Mouse (Mus musculus) spleen, adult 2 months (tissue): Measurements from ENCODE around the gene Srsf3. TPM values are rescaled to one million over a fixed set of nuclear protein-coding genes. Genes with fewer than 3 reads are reported as not detected.

Source experiments
- DNase-seq, 2 experiments: peaks; one replicate each; pipeline versions ENCODE4 v3.0.0 to v3.0.0-alpha.2; 2012 to 2021; ENCODE audit warnings: low spot score in 2 of 2, low read depth in 1 of 2
- H3K27ac ChIP-seq: fragments of 200-500 bp; 2 replicates; pipeline ENCODE4 v1.5.1; 2012; ENCODE audit warnings: low read length, inconsistent platforms; ENCODE audit not compliant: insufficient read depth
- H3K27me3 ChIP-seq: fragments of 200-500 bp; 2 replicates; pipeline ENCODE4 v1.6.1; 2012; ENCODE audit warnings: mild to moderate bottlenecking, moderate library complexity, low read length, inconsistent platforms; ENCODE audit not compliant: control insufficient read depth, insufficient read depth
- H3K36me3 ChIP-seq: fragments of 200-500 bp; 2 replicates; pipeline ENCODE4 v1.6.1; 2012; ENCODE audit warnings: mild to moderate bottlenecking, low read length, inconsistent platforms; ENCODE audit not compliant: control insufficient read depth, insufficient read depth
- H3K4me1 ChIP-seq: fragments of 200-500 bp; 2 replicates; pipeline ENCODE4 v1.6.1; 2011; ENCODE audit warnings: inconsistent platforms; ENCODE audit not compliant: control insufficient read depth, insufficient read depth, insufficient read length
- H3K4me3 ChIP-seq: fragments of 200-500 bp; 2 replicates; pipeline ENCODE4 v1.5.1; 2011; ENCODE audit warnings: mild to moderate bottlenecking, inconsistent platforms; ENCODE audit not compliant: insufficient read depth, insufficient read length; ENCODE audit errors: extremely low read depth
- CTCF ChIP-seq: fragments of 200-500 bp; IDR thresholded peaks from 2 replicates; pipeline ENCODE4 v1.5.1; 2011; ENCODE audit warnings: mild to moderate bottlenecking, inconsistent platforms; ENCODE audit not compliant: insufficient read depth, insufficient read length, insufficient replicate concordance; ENCODE audit errors: extremely low read depth
- POLR2A ChIP-seq: fragments of 200-500 bp; IDR thresholded peaks from 2 replicates; pipeline ENCODE4 v1.6.1; 2011; ENCODE audit warnings: low read depth, low read length, inconsistent platforms
- WGBS: fragments of 180-500 bp; shearing (Covaris S2); methylation state at CpG from one replicate; pipeline ENCODE4 v1.1.7; 2018; 5-methylcytosine and 5-hydroxymethylcytosine counted together
- polyA plus RNA-seq: library from polyadenylated mRNA; depleted of rRNA; stranded (reverse); fragments of >200 nt; gene quantifications from 2 replicates; pipeline ENCODE4 v1.2.3, GENCODE M21; 2012

Srsf3 gene
- polyA plus RNA-seq, 1 experiment: 189 TPM

- H3K27ac ChIP-seq: no peak overlapping the region
- no peak for DNase-seq
- no peaks in the 10 kb centered on the region for H3K36me3 ChIP-seq
- no peaks in the 10 kb centered on the region for H3K27me3 ChIP-seq
- 50% methylated on average over 5 of the region's 5 CpGs for WGBS
- H3K4me1 ChIP-seq: peaks cover 8% of the 10 kb centered on the region; the same call in 1 of the 2 replicates
- TF ChIP-seq POLR2A: no peak
- no peak for TF ChIP-seq CTCF
- H3K4me3 ChIP-seq: no peak overlapping the region
These were observed 40.9 kb downstream of the Srsf3 start for GRCm38 (mm10) chr17:29073313-29073712.

GRCm38 (mm10) chr17:29074085-29074484 is 41.7 kb downstream of the Srsf3 start:
- H3K4me1 ChIP-seq: peaks cover 8% of the 10 kb centered on the region; the same call in 1 of the 2 replicates
- WGBS: 88% methylated on average over 13 of the region's 13 CpGs

GRCm38 (mm10) chr17:29076235-29076634 is 43.8 kb downstream of the Srsf3 start:
- peaks cover 13% of the 10 kb centered on the region; the same call in 1 of the 2 replicates for H3K4me1 ChIP-seq
- no peak overlapping the region for H3K27ac ChIP-seq
- H3K36me3 ChIP-seq: no peaks in the 10 kb centered on the region
- WGBS: 29% methylated on average over 8 of the region's 8 CpGs
- DNase-seq: no peak
- TF ChIP-seq CTCF: no peak
- no peak for TF ChIP-seq POLR2A
- no peaks in the 10 kb centered on the region for H3K27me3 ChIP-seq
- H3K4me3 ChIP-seq: no peak overlapping the region

More at GRCm38 (mm10) chr17:29074085-29074484, 41.7 kb downstream of the Srsf3 start:
- no peak for DNase-seq
- TF ChIP-seq CTCF (no peak), POLR2A (no peak)
- Histone ChIP-seq H3K27ac (no peak overlapping the region), H3K27me3 (no peaks in the 10 kb centered on the region), H3K36me3 (no peaks in the 10 kb centered on the region), H3K4me3 (no peak overlapping the region)

- H3K4me3 ChIP-seq: peak overlapping the region; percentile 45
- no peak overlapping the region for H3K27ac ChIP-seq
- no peak for DNase-seq
- peaks cover 6% of the 10 kb centered on the region; the same call in 1 of the 2 replicates for H3K4me1 ChIP-seq
- no peaks in the 10 kb centered on the region for H3K36me3 ChIP-seq
- peaks cover 4% of the 10 kb centered on the region; the same call in 1 of the 2 replicates for H3K27me3 ChIP-seq
- 13% methylated on average over 14 of the region's 14 CpGs for WGBS
- TF ChIP-seq CTCF: no peak
- TF ChIP-seq POLR2A: no peak
These were observed 45.5 kb downstream of the Srsf3 start for GRCm38 (mm10) chr17:29077786-29078509.

GRCm38 (mm10) chr17:29078519-29079383 is 46.3 kb downstream of the Srsf3 start:
- no peak for DNase-seq
- Histone ChIP-seq H3K27ac (no peak overlapping the region), H3K36me3 (no peaks in the 10 kb centered on the region), H3K4me3 (peak overlapping the region; percentile 45), H3K4me1 (peaks cover 6% of the 10 kb centered on the region; the same call in 1 of the 2 replicates), H3K27me3 (peaks cover 4% of the 10 kb centered on the region; the same call in 1 of the 2 replicates)
- 6% methylated on average over 25 of the region's 25 CpGs for WGBS
- TF ChIP-seq POLR2A (no peak), CTCF (no peak)

DNA sequence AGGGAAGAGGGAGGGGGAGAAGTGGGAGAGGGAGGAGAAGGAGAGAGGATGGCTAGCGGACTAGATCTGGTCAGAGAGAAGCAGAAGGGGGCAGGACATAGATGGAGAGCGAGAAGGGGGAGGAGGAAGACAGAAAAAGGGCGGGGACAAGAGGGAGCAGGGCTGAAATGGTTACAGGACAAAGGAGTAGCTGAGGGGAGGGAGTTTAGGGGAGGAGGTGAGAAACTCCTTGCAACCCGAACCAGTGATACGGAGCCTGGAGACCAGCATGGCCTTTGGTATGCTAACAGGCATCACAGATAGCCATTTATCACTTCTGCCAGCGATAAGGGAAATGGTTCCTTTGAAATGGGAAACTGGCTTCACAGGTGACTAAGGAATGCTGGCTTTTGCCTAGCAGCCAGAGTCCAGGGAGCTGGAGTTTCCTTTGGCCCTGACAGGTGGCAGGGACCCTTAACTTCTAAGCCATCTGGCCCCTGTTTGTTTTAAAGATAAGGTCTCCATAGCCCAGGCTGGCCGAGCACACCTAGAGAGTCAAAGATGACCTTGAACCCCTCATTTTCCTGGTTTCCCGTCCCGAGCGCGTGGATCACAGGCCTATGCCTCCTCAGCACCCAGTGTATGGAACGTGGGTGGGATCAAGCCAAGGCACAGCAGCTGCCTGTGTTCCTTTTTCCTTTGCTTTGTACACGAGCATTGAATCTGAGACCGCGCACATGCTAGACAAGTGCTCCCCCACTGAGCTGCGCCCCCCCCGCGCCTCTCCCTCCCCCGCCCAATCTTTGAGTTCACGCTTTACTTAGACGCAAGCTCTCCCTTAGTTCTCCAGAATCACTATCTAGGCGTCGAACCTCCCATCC is 48.6 kb downstream of the Srsf3 start:
- H3K27ac ChIP-seq: no peak overlapping the region
- DNase-seq: no peak
- 26% methylated on average over 22 of the region's 23 CpGs for WGBS
- H3K4me1 ChIP-seq: peaks cover 6% of the 10 kb centered on the region; the same call in 1 of the 2 replicates
- peaks cover 4% of the 10 kb centered on the region; the same call in 1 of the 2 replicates for H3K27me3 ChIP-seq
- H3K36me3 ChIP-seq: no peaks in the 10 kb centered on the region
- no peak for TF ChIP-seq CTCF
- peak overlapping the region; percentile 40; the same call in 1 of the 2 replicates for H3K4me3 ChIP-seq
